Mouse (Mus musculus): ENCODE results near the gene Igbp1. TPM values are rescaled to one million over a fixed set of nuclear protein-coding genes. Genes with fewer than 3 reads are reported as not detected.
A peak's percentile ranks its signal among the peaks of the same experiment; 100 is the strongest.

Gene Igbp1
- 25.0 and 25.1 TPM in 2 replicates for polyA plus RNA-seq (2015; fragmentation: Nextera tagmentation; extraction: Ambion mirVana)

DNA sequence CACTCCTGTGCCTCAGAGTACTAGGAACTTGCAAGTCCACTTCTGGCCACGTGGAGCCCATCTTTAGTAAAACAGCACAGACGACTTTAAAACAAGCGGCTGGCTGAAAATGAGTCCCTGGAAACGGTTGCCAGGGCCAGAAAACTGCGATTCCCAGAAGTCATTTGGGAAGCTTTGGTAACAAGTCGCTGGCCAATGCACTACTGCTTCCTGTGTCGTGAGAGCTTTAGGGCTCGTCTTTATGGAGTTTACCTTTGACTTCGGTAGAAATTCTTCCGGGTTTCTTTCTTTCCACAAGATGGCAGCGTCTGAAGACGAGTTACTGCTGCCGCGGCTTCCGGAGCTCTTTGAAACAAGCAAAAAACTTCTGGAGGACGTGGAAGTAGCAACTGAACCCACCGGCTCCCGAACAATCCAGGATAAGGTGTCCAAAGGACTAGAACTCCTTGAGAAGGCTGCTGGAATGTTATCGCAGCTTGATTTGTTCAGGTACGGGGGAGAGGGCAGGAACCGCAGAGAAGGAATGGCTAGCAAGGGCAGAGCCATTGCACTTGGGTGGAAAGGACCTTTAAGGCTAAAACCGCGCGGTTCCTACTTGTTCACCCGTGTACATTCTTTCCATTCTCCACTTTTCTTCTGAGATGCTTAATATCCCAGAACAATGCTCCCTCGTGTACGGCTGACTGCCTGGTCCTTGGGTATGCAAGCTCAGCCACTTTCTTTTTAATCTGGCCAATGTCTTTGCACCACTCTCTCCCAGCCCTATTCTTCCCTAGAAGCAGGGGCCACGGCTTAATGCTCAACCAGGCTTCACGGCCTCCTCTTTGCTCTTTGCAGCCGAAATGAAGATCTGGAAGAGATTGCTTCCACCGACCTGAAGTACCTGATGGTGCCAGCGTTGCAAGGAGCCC lies at the start of gene Igbp1:
Gene Igbp1 (plus strand): TSS at position 224 of the 911 bp plus-strand sequence.
- H3K4me2 ChIP-seq, result peak within 1 kb of the TSS; percentile 70
- H3K27ac ChIP-seq, result peak within 1 kb of the TSS; percentile 71
- no peaks in the 10 kb centered on the region for H3K27me3 ChIP-seq
- no peaks in the 10 kb centered on the region for H3K9me3 ChIP-seq (replicated peaks)
- H3K36me3 ChIP-seq, result peaks cover 4% of the 10 kb centered on the region; the same call in 1 of the 2 replicates
- peak; percentile 84 for ATAC-seq (replicated peaks; ENCODE audit: insufficient number of reproducible peaks, insufficient read depth, low FRiP score, low read depth)
- H3K4me1 ChIP-seq (replicated peaks), result 0 out of 2 replicates have a peak, but pooled peaks cover 2% of the 10 kb centered on the region
- WGBS, result 16% methylated on average over 32 of the region's 32 CpGs
- peak within 1 kb of the TSS; percentile 71 for H3K4me3 ChIP-seq
- H3K9ac ChIP-seq, result peak within 1 kb of the TSS; percentile 58

DNA sequence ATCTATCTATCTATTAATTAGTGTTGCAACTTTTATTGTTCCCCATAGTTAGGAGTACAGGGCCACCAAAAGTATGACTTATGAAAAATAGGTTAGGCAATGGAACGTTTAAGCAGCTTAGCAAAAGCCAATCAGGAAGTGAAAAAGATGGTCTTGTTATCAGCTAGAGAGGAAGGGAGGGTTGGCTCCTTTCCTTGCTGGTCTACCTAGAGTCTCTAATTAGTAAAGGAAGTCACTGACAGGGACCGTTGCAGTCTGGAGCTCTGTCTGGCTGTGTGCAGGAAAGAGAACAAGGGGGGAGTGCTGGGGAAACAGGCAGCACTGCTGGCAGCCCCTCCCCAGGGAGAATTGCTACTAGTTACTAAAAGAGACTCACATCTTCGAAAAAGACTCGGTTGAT lies 26.0 kb upstream of the Igbp1 start:
- no peak for ATAC-seq (replicated peaks; ENCODE audit: insufficient number of reproducible peaks, insufficient read depth, low FRiP score, low read depth)
- no peaks in the 10 kb centered on the region for H3K4me1 ChIP-seq (replicated peaks)
- H3K4me3 ChIP-seq, result no peak overlapping the region
- H3K9me3 ChIP-seq (replicated peaks), result no peaks in the 10 kb centered on the region
- no peaks in the 10 kb centered on the region for H3K27me3 ChIP-seq
- no peak overlapping the region for H3K27ac ChIP-seq
- H3K4me2 ChIP-seq, result no peak overlapping the region
- no peak overlapping the region for H3K9ac ChIP-seq
- H3K36me3 ChIP-seq, result no peaks in the 10 kb centered on the region
- WGBS, result 54% methylated on average over 4 of the region's 4 CpGs

DNA sequence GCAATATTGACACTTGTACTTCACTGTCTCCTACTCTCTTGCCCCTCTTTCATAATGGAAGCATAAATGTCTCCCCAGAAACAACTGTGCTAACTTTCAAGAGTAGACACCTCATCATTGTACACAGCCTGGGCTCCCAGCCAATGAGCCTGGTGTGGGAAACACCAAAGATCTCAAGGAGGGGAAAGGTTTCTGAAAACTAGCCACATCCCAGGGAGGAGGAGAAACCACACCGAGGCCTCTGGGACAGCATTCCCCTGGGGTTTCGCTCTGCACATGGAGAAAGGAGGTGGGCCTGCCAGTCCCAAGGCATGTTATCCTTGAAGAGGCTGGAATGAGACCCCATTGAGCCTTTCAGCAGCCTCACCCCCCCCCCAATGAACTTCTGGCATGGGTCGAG lies 24.0 kb upstream of the Igbp1 start:
- no peaks in the 10 kb centered on the region for H3K27me3 ChIP-seq
- ATAC-seq (replicated peaks; ENCODE audit: insufficient number of reproducible peaks, insufficient read depth, low FRiP score, low read depth), result no peak
- H3K9ac ChIP-seq, result no peak overlapping the region

DNA sequence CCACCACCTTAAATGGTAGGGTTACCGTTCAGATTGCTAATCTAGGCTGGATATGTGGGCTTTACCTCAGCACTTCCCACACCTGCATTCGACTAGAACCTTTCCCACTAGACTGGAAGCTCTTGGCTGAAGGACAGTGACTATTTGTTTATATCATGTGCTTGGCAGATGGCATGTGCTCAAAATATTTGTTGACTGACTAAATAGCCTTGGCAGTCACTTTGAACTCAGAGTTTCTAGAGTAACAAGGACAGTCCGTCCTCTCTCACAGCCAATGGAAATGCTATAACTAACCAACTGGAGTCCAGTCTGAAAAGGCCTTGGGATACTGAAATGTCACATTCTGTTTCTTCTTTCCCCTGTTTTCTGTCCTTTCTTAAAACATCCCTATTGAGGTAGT lies 22.6 kb upstream of the Igbp1 start:
- no peaks in the 10 kb centered on the region for H3K9me3 ChIP-seq (replicated peaks)
- H3K36me3 ChIP-seq, result no peaks in the 10 kb centered on the region
- no peak overlapping the region for H3K9ac ChIP-seq
- no peaks in the 10 kb centered on the region for H3K27me3 ChIP-seq
- no peak overlapping the region for H3K27ac ChIP-seq
- 68% methylated on average over 3 of the region's 3 CpGs for WGBS
- H3K4me1 ChIP-seq (replicated peaks), result no peaks in the 10 kb centered on the region
- H3K4me3 ChIP-seq, result no peak overlapping the region
- H3K4me2 ChIP-seq, result no peak overlapping the region
- ATAC-seq (replicated peaks; ENCODE audit: insufficient number of reproducible peaks, insufficient read depth, low FRiP score, low read depth), result no peak

More for the DNA sequence above, 24.0 kb upstream of the Igbp1 start:
- Histone ChIP-seq H3K4me3 (no peak overlapping the region), H3K9me3 (replicated peaks) (no peaks in the 10 kb centered on the region), H3K36me3 (no peaks in the 10 kb centered on the region), H3K4me1 (replicated peaks) (no peaks in the 10 kb centered on the region), H3K27ac (no peak overlapping the region), H3K4me2 (no peak overlapping the region)
- WGBS, result 78% methylated on average over 3 of the region's 3 CpGs

DNA sequence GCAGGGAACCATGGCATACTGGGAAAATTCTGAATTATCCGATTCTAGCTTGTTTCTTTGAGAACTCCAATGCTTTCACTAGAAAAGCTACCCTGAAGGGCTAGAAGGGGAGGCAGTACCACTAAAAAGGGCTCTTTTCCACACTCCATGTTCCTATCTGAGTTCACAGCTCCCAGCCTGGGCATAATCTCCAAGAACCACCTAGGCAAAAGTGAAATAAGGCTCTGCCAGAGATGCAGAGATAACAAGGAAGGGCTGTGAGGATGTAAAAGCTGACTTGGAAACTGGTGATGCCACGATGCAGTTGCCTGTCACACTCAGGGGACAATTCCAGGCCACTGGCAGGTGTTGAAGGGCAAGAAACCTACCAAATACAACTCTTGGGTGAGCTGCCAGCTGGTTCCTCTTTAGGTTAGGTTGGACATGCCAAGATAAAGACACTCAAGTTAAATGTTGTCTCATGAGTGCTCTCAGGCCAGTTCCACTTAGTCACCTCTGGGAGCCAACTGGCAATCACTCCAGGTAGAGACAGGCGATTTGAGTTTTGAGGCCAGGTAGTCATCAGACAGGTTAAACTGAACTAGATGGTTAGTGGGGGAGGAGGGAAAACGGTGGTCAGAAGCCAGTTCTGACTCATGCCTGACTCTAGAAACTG lies 18.4 kb upstream of the Igbp1 start:
- no peaks in the 10 kb centered on the region for H3K27me3 ChIP-seq
- H3K27ac ChIP-seq, result no peak overlapping the region
- 55% methylated on average over 4 of the region's 4 CpGs for WGBS
- no peak for ATAC-seq (replicated peaks; ENCODE audit: insufficient number of reproducible peaks, insufficient read depth, low FRiP score, low read depth)
- no peaks in the 10 kb centered on the region for H3K9me3 ChIP-seq (replicated peaks)
- H3K4me3 ChIP-seq, result no peak overlapping the region
- H3K4me2 ChIP-seq, result no peak overlapping the region
- no peaks in the 10 kb centered on the region for H3K4me1 ChIP-seq (replicated peaks)
- no peak overlapping the region for H3K9ac ChIP-seq
- H3K36me3 ChIP-seq, result no peaks in the 10 kb centered on the region

DNA sequence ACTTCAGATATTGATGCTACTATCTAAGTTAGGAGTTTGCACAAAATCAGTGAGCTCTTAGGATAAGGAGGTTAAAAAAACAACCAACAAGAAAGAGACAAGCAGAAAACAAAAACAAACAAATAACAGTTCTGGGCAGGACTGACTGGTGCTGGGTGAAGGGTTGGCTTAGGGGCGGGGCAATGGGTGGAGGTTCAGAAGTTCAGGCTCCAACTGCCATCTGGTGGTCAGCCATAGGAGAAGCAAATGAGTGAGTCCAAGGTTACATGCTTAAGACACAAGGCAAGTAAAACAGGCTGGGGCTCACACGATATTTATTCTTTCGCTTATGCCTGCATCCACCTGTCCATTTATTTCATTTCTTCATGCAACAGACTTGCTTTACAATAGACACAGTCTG lies 13.8 kb upstream of the Igbp1 start:
- no peak for ATAC-seq (replicated peaks; ENCODE audit: insufficient number of reproducible peaks, insufficient read depth, low FRiP score, low read depth)
- Histone ChIP-seq H3K4me3 (no peak overlapping the region), H3K9me3 (replicated peaks) (no peaks in the 10 kb centered on the region), H3K9ac (no peak overlapping the region), H3K27me3 (no peaks in the 10 kb centered on the region; the same call in 1 of the 2 replicates), H3K4me2 (no peak overlapping the region), H3K36me3 (no peaks in the 10 kb centered on the region), H3K4me1 (replicated peaks) (no peaks in the 10 kb centered on the region), H3K27ac (no peak overlapping the region)
- 20% methylated on average over 3 of the region's 3 CpGs for WGBS

DNA sequence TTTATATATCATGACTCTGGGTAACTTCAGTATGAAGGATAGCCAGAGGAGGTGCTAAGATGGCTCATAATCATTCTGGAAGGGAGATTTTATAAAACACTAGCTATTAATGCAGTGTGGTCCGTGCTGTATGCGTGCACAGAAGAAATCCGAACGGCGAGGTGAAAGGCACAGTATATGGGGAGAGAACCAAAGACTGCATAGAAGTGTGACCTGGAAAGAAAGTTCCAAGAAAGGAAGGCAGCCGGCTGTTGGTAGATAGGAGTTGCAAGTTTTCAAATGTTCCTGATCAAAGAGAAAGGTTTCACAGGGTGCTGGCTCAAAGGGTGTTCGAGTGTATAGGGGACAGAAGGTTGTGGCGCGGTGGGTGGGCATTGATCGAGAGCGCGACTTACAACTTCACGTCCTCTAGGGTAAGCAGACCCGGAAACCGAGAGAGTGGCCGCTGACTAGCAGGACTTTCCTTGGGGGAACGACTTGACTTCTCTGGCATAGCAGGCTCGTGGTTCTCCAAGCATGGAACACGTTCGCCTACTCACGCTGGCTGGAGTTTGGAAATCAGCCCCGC lies 507 bp upstream of the Igbp1 start:
- peak overlapping the region; percentile 70 for H3K4me2 ChIP-seq
- peak overlapping the region; percentile 71 for H3K4me3 ChIP-seq
- H3K36me3 ChIP-seq, result peaks cover 4% of the 10 kb centered on the region; the same call in 1 of the 2 replicates
- H3K27me3 ChIP-seq, result no peaks in the 10 kb centered on the region
- 0 out of 2 replicates have a peak, but pooled peaks cover 2% of the 10 kb centered on the region for H3K4me1 ChIP-seq (replicated peaks)
- ATAC-seq (replicated peaks; ENCODE audit: insufficient number of reproducible peaks, insufficient read depth, low FRiP score, low read depth), result peak; percentile 22; the same call in 1 of the 2 replicates
- H3K9ac ChIP-seq, result peak overlapping the region; percentile 47
- H3K9me3 ChIP-seq (replicated peaks), result no peaks in the 10 kb centered on the region
- H3K27ac ChIP-seq, result no peak overlapping the region
- WGBS, result 15% methylated on average over 22 of the region's 22 CpGs

DNA sequence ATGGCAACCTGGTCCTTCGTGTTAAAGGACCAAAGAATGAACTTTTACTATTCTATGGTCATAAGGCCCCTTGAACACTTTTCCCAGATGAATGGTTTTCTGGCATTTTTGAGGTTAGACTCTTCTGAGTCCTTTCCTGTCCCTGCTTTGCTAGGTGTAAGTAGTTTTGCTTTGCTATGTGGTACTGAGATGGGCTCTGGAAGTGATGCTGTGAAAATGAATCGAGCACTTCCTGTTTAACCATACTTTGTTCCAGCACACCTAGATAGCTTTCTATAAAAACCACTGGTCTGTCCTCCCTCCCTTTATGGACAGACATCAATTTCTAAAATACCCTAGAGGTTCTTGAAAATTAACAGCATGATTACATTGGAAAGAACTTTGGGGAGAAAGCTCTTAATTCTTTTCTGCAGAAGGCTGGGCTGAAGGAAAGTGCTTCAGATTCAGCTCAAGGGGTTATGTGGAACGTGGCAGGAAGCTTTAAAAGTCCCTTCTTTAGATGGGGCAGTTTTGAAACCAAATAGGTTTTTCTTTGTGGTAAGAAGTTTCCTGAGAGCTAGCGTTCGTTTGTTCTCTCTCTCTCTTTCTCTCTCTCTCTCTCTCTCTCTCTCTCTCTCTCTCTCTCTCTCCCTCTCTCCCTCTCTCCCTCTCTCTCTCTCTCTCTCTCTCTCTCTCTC lies 10.2 kb downstream of the Igbp1 start:
- no peak overlapping the region for H3K4me2 ChIP-seq
- H3K36me3 ChIP-seq, result peaks cover 7% of the 10 kb centered on the region; the same call in 1 of the 2 replicates
- no peak overlapping the region for H3K4me3 ChIP-seq
- H3K4me1 ChIP-seq (replicated peaks), result no peaks in the 10 kb centered on the region
- H3K27ac ChIP-seq, result no peak overlapping the region
- H3K27me3 ChIP-seq, result no peaks in the 10 kb centered on the region
- ATAC-seq (replicated peaks; ENCODE audit: insufficient number of reproducible peaks, insufficient read depth, low FRiP score, low read depth), result no peak
- 71% methylated on average over 5 of the region's 5 CpGs for WGBS
- H3K9me3 ChIP-seq (replicated peaks), result no peaks in the 10 kb centered on the region
- H3K9ac ChIP-seq, result no peak overlapping the region

DNA sequence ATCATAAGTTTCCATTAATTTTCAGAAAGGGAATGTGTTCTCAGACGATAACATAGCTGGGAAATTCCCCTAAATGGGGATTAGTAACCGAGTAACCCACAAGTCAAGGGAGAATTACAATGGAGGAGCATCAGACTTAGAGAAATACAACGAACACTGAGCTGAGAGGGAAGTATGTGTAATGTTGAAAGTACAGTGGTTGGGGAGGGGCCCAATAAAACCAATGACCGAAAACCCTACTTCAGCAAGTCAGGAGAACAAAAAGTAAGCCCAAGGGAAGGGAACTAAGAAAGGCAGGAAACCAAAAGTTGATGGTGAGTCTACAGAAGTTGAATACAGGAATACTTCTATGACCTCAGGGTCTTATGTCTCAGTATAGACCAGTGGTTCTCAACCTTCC lies 14.1 kb downstream of the Igbp1 start:
- Histone ChIP-seq H3K27me3 (no peaks in the 10 kb centered on the region), H3K9ac (no peak overlapping the region), H3K27ac (no peak overlapping the region), H3K9me3 (replicated peaks) (no peaks in the 10 kb centered on the region), H3K36me3 (peaks cover 7% of the 10 kb centered on the region; the same call in 1 of the 2 replicates), H3K4me1 (replicated peaks) (no peaks in the 10 kb centered on the region), H3K4me3 (no peak overlapping the region), H3K4me2 (no peak overlapping the region)
- WGBS, result 86% methylated on average over 4 of the region's 4 CpGs
- ATAC-seq (replicated peaks; ENCODE audit: insufficient number of reproducible peaks, insufficient read depth, low FRiP score, low read depth), result no peak

DNA sequence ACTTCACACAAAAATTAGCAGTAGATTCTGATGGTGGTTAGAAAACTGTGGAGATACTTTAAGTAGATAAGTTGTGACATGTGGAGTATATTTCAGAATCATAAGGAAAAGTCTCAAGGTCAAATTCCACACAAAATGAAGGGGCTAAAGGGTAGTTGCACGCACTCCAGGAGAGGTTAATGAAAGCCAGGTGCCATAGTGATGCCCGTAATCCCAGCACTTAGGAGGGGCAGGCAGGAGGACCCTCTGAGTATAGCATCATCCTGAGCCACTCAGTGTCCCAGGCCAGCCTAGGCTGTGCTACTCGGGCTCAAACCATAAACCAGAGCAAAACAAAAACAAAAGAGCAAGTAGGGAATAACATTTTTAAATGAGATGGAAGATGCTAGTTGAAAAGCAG lies 15.8 kb downstream of the Igbp1 start:
- ATAC-seq (replicated peaks; ENCODE audit: insufficient number of reproducible peaks, insufficient read depth, low FRiP score, low read depth), result no peak
- WGBS, result 81% methylated on average over 3 of the region's 3 CpGs
- Histone ChIP-seq H3K4me2 (no peak overlapping the region), H3K4me1 (replicated peaks) (no peaks in the 10 kb centered on the region), H3K4me3 (no peak overlapping the region), H3K27me3 (no peaks in the 10 kb centered on the region), H3K36me3 (peaks cover 7% of the 10 kb centered on the region; the same call in 1 of the 2 replicates), H3K9me3 (replicated peaks) (no peaks in the 10 kb centered on the region), H3K9ac (no peak overlapping the region), H3K27ac (no peak overlapping the region)

DNA sequence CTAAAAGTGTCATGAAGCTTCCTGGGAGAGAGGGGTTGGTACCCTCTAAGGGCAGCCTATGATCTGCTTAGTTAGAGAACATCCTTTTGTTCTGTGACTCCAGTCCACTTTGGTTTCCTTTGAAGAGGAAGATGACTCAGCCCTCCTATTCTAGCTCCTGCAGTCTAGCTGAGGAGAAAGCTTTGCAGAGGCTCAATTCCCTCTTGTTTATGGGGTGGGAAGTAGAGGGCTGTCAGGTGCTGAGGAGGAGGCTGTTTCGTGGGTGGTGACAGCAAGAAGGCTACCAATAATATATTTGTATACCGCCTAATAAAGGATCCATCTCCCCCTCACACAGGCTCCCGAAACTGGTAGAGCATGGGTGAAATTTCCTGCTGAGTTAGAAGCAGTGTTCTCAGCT lies 22.6 kb downstream of the Igbp1 start:
- no peak for ATAC-seq (replicated peaks; ENCODE audit: insufficient number of reproducible peaks, insufficient read depth, low FRiP score, low read depth)
- no peaks in the 10 kb centered on the region for H3K36me3 ChIP-seq
- no peaks in the 10 kb centered on the region for H3K4me1 ChIP-seq (replicated peaks)
- H3K4me3 ChIP-seq, result no peak overlapping the region
- H3K27ac ChIP-seq, result no peak overlapping the region
- no peak overlapping the region for H3K4me2 ChIP-seq
- H3K9ac ChIP-seq, result no peak overlapping the region
- no peaks in the 10 kb centered on the region for H3K27me3 ChIP-seq
- H3K9me3 ChIP-seq (replicated peaks), result no peaks in the 10 kb centered on the region
- WGBS, result 92% methylated on average over 3 of the region's 3 CpGs

All from heart, embryonic 15.5 days (tissue).